Mouse (Mus musculus): ENCODE results near the gene Arl15. TPM values are rescaled to one million over a fixed set of nuclear protein-coding genes. Genes with fewer than 3 reads are reported as not detected.

The Arl15 gene
- polyA plus RNA-seq, 1 experiment = 1.3 TPM

GRCm38 (mm10) chr13:113917868-113918411, 123.6 kb downstream of the Arl15 start:
- Histone ChIP-seq H3K4me1 (ENCODE audit: control insufficient read depth, insufficient read depth, insufficient read length) (no peaks in the 10 kb centered on the region), H3K4me3 (ENCODE audit: extremely low read depth, insufficient read depth, insufficient read length) (no peak overlapping the region)
- TF ChIP-seq POLR2A (IDR thresholded peaks at IDR 0.05; ENCODE audit: low read depth, low read length) = no peak
- no peak for TF ChIP-seq CTCF (IDR thresholded peaks at IDR 0.05; ENCODE audit: extremely low read depth, insufficient read depth, insufficient read length, insufficient replicate concordance)

GRCm38 (mm10) chr13:113918668-113919067, 124.4 kb downstream of the Arl15 start:
- Histone ChIP-seq H3K4me3 (ENCODE audit: extremely low read depth, insufficient read depth, insufficient read length) (no peak overlapping the region), H3K4me1 (ENCODE audit: control insufficient read depth, insufficient read depth, insufficient read length) (no peaks in the 10 kb centered on the region), H3K36me3 (ENCODE audit: control insufficient read depth, insufficient read depth, low read length) (no peaks in the 10 kb centered on the region; the same call in 1 of the 2 replicates), H3K27ac (ENCODE audit: insufficient read depth, low read length) (no peak overlapping the region), H3K27me3 (ENCODE audit: control insufficient read depth, insufficient read depth, low read length) (no peaks in the 10 kb centered on the region)
- TF ChIP-seq CTCF (IDR thresholded peaks at IDR 0.05; ENCODE audit: extremely low read depth, insufficient read depth, insufficient read length, insufficient replicate concordance) (no peak), POLR2A (IDR thresholded peaks at IDR 0.05; ENCODE audit: low read depth, low read length) (no peak)
- DNase-seq (ENCODE audit: low read depth in 1 of 2, low spot score in 2 of 2) = no peak
- WGBS = 95% methylated on average over 7 of the region's 7 CpGs

More at GRCm38 (mm10) chr13:113917868-113918411, 123.6 kb downstream of the Arl15 start:
- no peak for DNase-seq (ENCODE audit: low read depth in 1 of 2, low spot score in 2 of 2)
- Histone ChIP-seq H3K27ac (ENCODE audit: insufficient read depth, low read length) (0 out of 2 replicates have a peak overlapping the region, but pooled peaks have one; percentile 8), H3K27me3 (ENCODE audit: control insufficient read depth, insufficient read depth, low read length) (no peaks in the 10 kb centered on the region), H3K36me3 (ENCODE audit: control insufficient read depth, insufficient read depth, low read length) (no peaks in the 10 kb centered on the region)
- WGBS = 93% methylated on average over 15 of the region's 15 CpGs

- WGBS = 85% methylated on average over 4 of the region's 4 CpGs
- DNase-seq (ENCODE audit: low read depth in 1 of 2, low spot score in 2 of 2) = no peak
Observed at GRCm38 (mm10) chr13:113935697-113936096, 141.4 kb downstream of the Arl15 start.

GRCm38 (mm10) chr13:113937231-113937630, 142.9 kb downstream of the Arl15 start:
- Histone ChIP-seq H3K4me1 (ENCODE audit: control insufficient read depth, insufficient read depth, insufficient read length) (no peaks in the 10 kb centered on the region), H3K36me3 (ENCODE audit: control insufficient read depth, insufficient read depth, low read length) (peaks cover 1% of the 10 kb centered on the region; the same call in 1 of the 2 replicates), H3K27ac (ENCODE audit: insufficient read depth, low read length) (no peak overlapping the region), H3K27me3 (ENCODE audit: control insufficient read depth, insufficient read depth, low read length) (no peaks in the 10 kb centered on the region), H3K4me3 (ENCODE audit: extremely low read depth, insufficient read depth, insufficient read length) (no peak overlapping the region)
- DNase-seq (ENCODE audit: low read depth in 1 of 2, low spot score in 2 of 2) = no peak
- 94% methylated on average over 5 of the region's 5 CpGs for WGBS
- TF ChIP-seq CTCF (IDR thresholded peaks at IDR 0.05; ENCODE audit: extremely low read depth, insufficient read depth, insufficient read length, insufficient replicate concordance) (no peak), POLR2A (IDR thresholded peaks at IDR 0.05; ENCODE audit: low read depth, low read length) (no peak)

More at GRCm38 (mm10) chr13:113935697-113936096, 141.4 kb downstream of the Arl15 start:
- H3K4me1 ChIP-seq (ENCODE audit: control insufficient read depth, insufficient read depth, insufficient read length) = no peaks in the 10 kb centered on the region
- no peaks in the 10 kb centered on the region for H3K27me3 ChIP-seq (ENCODE audit: control insufficient read depth, insufficient read depth, low read length)
- H3K4me3 ChIP-seq (ENCODE audit: extremely low read depth, insufficient read depth, insufficient read length) = no peak overlapping the region
- peaks cover 1% of the 10 kb centered on the region; the same call in 1 of the 2 replicates for H3K36me3 ChIP-seq (ENCODE audit: control insufficient read depth, insufficient read depth, low read length)
- no peak for TF ChIP-seq POLR2A (IDR thresholded peaks at IDR 0.05; ENCODE audit: low read depth, low read length)
- TF ChIP-seq CTCF (IDR thresholded peaks at IDR 0.05; ENCODE audit: extremely low read depth, insufficient read depth, insufficient read length, insufficient replicate concordance) = no peak
- H3K27ac ChIP-seq (ENCODE audit: insufficient read depth, low read length) = no peak overlapping the region

GRCm38 (mm10) chr13:113938561-113938960, 144.3 kb downstream of the Arl15 start:
- TF ChIP-seq CTCF (IDR thresholded peaks at IDR 0.05; ENCODE audit: extremely low read depth, insufficient read depth, insufficient read length, insufficient replicate concordance) = no peak
- no peak for TF ChIP-seq POLR2A (IDR thresholded peaks at IDR 0.05; ENCODE audit: low read depth, low read length)
- no peak overlapping the region for H3K27ac ChIP-seq (ENCODE audit: insufficient read depth, low read length)
- no peak overlapping the region for H3K4me3 ChIP-seq (ENCODE audit: extremely low read depth, insufficient read depth, insufficient read length)
- H3K4me1 ChIP-seq (ENCODE audit: control insufficient read depth, insufficient read depth, insufficient read length) = no peaks in the 10 kb centered on the region
- H3K27me3 ChIP-seq (ENCODE audit: control insufficient read depth, insufficient read depth, low read length) = no peaks in the 10 kb centered on the region
- WGBS = 95% methylated on average over 9 of the region's 9 CpGs
- H3K36me3 ChIP-seq (ENCODE audit: control insufficient read depth, insufficient read depth, low read length) = peaks cover 1% of the 10 kb centered on the region; the same call in 1 of the 2 replicates
- DNase-seq (ENCODE audit: low read depth in 1 of 2, low spot score in 2 of 2) = no peak

GRCm38 (mm10) chr13:113939097-113939496, 144.8 kb downstream of the Arl15 start:
- H3K27me3 ChIP-seq (ENCODE audit: control insufficient read depth, insufficient read depth, low read length) = no peaks in the 10 kb centered on the region
- H3K27ac ChIP-seq (ENCODE audit: insufficient read depth, low read length) = no peak overlapping the region
- DNase-seq (ENCODE audit: low read depth in 1 of 2, low spot score in 2 of 2) = no peak
- peaks cover 1% of the 10 kb centered on the region; the same call in 1 of the 2 replicates for H3K36me3 ChIP-seq (ENCODE audit: control insufficient read depth, insufficient read depth, low read length)
- H3K4me3 ChIP-seq (ENCODE audit: extremely low read depth, insufficient read depth, insufficient read length) = no peak overlapping the region
- 94% methylated on average over 10 of the region's 10 CpGs for WGBS
- H3K4me1 ChIP-seq (ENCODE audit: control insufficient read depth, insufficient read depth, insufficient read length) = no peaks in the 10 kb centered on the region
- no peak for TF ChIP-seq CTCF (IDR thresholded peaks at IDR 0.05; ENCODE audit: extremely low read depth, insufficient read depth, insufficient read length, insufficient replicate concordance)
- TF ChIP-seq POLR2A (IDR thresholded peaks at IDR 0.05; ENCODE audit: low read depth, low read length) = no peak

- no peak for TF ChIP-seq POLR2A (IDR thresholded peaks at IDR 0.05; ENCODE audit: low read depth, low read length)
- no peak for TF ChIP-seq CTCF (IDR thresholded peaks at IDR 0.05; ENCODE audit: extremely low read depth, insufficient read depth, insufficient read length, insufficient replicate concordance)
- DNase-seq (ENCODE audit: low read depth in 1 of 2, low spot score in 2 of 2) = no peak
- 88% methylated on average over 3 of the region's 3 CpGs for WGBS
- H3K27me3 ChIP-seq (ENCODE audit: control insufficient read depth, insufficient read depth, low read length) = no peaks in the 10 kb centered on the region
- no peak overlapping the region for H3K4me3 ChIP-seq (ENCODE audit: extremely low read depth, insufficient read depth, insufficient read length)
- H3K27ac ChIP-seq (ENCODE audit: insufficient read depth, low read length) = no peak overlapping the region
- H3K36me3 ChIP-seq (ENCODE audit: control insufficient read depth, insufficient read depth, low read length) = peaks cover 1% of the 10 kb centered on the region; the same call in 1 of the 2 replicates
- no peaks in the 10 kb centered on the region for H3K4me1 ChIP-seq (ENCODE audit: control insufficient read depth, insufficient read depth, insufficient read length)
Observed at GRCm38 (mm10) chr13:113939681-113940080, 145.4 kb downstream of the Arl15 start.
